Mouse (Mus musculus): ENCODE measurements at regions not wholly inside any gene's neighbourhood (a gene's known extent, or its start where the extent isn't known, plus 50 kb on each side); places are given as distances from the start of the nearest gene placed in this dataset.
A peak's percentile ranks its signal among the peaks of the same experiment; 100 is the strongest.

DNA sequence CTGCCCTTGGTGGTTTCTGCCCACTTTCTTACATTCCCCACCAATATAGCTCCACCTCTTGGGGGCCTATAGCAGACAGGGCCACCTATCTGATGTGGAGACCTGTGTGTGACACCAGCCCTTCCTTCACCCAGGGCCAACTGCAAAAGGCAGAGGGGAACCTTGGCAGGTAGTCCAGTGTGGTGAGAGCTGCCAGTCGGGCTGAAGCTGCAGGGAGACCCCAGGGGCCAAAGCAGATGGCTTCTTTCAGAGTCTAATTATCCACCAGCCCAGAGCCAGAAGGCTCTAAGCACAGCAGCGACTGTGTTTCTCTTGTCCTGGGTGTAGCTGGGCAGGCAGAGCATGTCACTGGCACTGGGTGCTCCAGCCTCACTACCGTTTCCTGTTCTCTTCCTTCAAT is 104.5 kb downstream of the Chst1 start:
- H3K36me3 ChIP-seq = no peaks in the 10 kb centered on the region
- ATAC-seq (ENCODE audit: insufficient number of reproducible peaks, low FRiP score) = no peak
- no peaks in the 10 kb centered on the region for H3K9me3 ChIP-seq (replicated peaks)
- H3K4me1 ChIP-seq (replicated peaks) = 0 out of 2 replicates have a peak, but pooled peaks cover 3% of the 10 kb centered on the region
- WGBS = 58% methylated on average over 3 of the region's 3 CpGs
- no peak overlapping the region for H3K4me3 ChIP-seq
- H3K9ac ChIP-seq = no peak overlapping the region
- no peak overlapping the region for H3K27ac ChIP-seq (ENCODE audit: poor library complexity, severe bottlenecking)
- H3K27me3 ChIP-seq (replicated peaks) = peaks cover 15% of the 10 kb centered on the region; the same call in 1 of the 2 replicates
- H3K4me2 ChIP-seq = no peak overlapping the region

DNA sequence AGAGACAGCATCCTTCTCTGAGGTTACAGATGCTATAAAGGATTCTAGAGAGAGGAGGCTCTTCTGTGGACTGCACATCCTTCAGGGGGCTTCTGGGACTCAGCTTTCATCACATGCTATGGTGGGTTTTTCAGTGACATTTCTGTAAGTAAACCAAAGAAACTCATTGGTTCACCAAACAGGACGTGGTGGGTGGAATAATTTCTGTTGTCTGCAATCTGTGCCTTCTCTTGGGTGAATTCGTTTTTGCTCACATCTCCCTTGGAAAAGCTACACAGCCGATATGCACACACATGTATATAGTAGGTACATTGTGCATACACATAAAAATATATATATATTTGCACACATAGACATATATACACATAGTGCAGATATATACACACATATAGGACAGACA is 110.2 kb downstream of the Chst1 start:
- Histone ChIP-seq H3K9ac (no peak overlapping the region), H3K4me3 (no peak overlapping the region), H3K9me3 (replicated peaks) (no peaks in the 10 kb centered on the region), H3K4me1 (replicated peaks) (no peaks in the 10 kb centered on the region; the same call in 1 of the 2 replicates), H3K36me3 (no peaks in the 10 kb centered on the region), H3K27ac (ENCODE audit: poor library complexity, severe bottlenecking) (no peak overlapping the region), H3K27me3 (replicated peaks) (0 out of 2 replicates have a peak, but pooled peaks cover 5% of the 10 kb centered on the region), H3K4me2 (no peak overlapping the region)
- ATAC-seq (ENCODE audit: insufficient number of reproducible peaks, low FRiP score) = no peak
- 77% methylated on average over 3 of the region's 3 CpGs for WGBS

DNA sequence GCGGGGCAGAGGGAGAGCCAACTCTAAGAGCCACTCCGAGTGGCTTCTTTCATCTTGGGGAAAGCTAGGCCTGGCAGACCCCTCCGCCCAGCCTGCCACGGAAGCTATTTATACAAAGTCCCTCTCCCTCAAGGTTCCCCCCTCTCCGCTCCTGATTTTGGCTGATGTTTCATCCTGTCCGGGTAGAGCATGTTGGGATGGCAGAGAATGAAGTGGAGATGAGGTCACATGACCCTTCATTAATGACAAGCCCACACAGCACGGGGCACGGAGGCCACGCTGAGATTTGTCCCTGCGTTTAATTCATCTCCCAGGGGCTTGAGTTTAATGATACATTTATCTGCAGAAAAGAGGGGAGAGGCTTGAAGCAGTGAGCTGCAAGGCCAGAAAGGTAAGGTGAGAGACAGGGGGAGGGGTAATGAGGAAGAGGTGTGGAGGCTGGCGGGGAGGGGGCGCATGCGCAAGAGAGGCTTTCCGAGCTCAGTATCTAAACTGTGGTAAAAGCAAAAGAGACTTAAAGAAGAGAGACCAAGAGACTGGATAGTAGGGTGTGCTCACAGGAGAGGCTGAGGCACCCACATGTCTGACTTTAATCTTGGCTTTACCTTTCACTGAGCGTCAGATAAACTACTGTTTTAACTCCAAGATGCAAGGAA is 111.7 kb downstream of the Chst1 start:
- H3K36me3 ChIP-seq = no peaks in the 10 kb centered on the region
- H3K4me2 ChIP-seq = peak overlapping the region; percentile 61
- H3K27ac ChIP-seq (ENCODE audit: poor library complexity, severe bottlenecking) = no peak overlapping the region
- H3K9ac ChIP-seq = no peak overlapping the region
- no peak for ATAC-seq (ENCODE audit: insufficient number of reproducible peaks, low FRiP score)
- no peaks in the 10 kb centered on the region for H3K9me3 ChIP-seq (replicated peaks)
- 25% methylated on average over 15 of the region's 15 CpGs for WGBS
- 0 out of 2 replicates have a peak, but pooled peaks cover 5% of the 10 kb centered on the region for H3K27me3 ChIP-seq (replicated peaks)
- H3K4me1 ChIP-seq (replicated peaks) = no peaks in the 10 kb centered on the region; the same call in 1 of the 2 replicates
- peak overlapping the region; percentile 28 for H3K4me3 ChIP-seq

DNA sequence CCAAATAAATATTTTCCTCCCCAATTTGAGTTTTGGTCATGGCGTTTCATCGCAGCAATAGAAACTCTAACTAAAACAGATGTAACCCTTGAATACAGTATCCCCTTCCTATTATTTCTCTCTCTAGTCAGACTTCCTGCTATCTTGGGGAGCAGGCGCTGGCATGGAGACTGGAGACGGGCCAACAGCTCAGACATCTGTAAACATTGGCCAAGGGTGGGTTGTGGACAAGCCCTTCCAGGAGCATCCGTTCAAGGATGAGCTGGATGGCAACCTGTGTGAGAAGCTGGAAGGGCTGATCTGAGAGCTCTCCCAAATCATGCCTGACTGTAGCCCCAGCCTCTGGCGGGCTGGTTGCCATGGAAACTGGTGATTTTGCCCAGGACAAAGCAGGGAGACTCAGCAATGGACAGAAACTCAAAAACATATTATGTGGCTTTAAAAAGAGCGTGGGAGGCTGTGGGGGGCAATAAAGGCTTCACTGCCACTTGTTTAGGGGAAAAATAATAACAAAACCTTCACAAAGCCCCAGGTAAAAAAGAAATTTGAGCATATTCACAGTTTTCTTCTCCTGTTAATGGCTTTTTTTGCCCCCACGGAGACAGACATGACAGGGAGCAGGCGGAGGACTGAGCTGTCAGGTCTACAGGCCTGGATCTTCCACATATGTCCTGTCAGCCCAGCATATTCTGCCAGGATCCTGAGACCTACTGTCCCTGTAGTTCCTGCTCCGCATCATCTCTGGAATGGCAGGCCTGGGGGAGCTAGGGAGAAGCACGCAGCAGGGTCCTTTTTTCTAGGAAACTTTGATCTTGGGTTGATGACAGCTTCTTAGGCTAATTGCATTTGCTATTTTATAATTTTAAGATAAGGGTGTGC is 113.0 kb downstream of the Chst1 start:
- H3K27ac ChIP-seq (ENCODE audit: poor library complexity, severe bottlenecking) = no peak overlapping the region
- WGBS = 63% methylated on average over 11 of the region's 11 CpGs
- no peaks in the 10 kb centered on the region for H3K9me3 ChIP-seq (replicated peaks)
- no peak for ATAC-seq (ENCODE audit: insufficient number of reproducible peaks, low FRiP score)
- H3K9ac ChIP-seq = no peak overlapping the region
- H3K4me2 ChIP-seq = no peak overlapping the region
- no peaks in the 10 kb centered on the region; the same call in 1 of the 2 replicates for H3K4me1 ChIP-seq (replicated peaks)
- H3K36me3 ChIP-seq = no peaks in the 10 kb centered on the region
- H3K27me3 ChIP-seq (replicated peaks) = 0 out of 2 replicates have a peak, but pooled peaks cover 5% of the 10 kb centered on the region
- no peak overlapping the region for H3K4me3 ChIP-seq

DNA sequence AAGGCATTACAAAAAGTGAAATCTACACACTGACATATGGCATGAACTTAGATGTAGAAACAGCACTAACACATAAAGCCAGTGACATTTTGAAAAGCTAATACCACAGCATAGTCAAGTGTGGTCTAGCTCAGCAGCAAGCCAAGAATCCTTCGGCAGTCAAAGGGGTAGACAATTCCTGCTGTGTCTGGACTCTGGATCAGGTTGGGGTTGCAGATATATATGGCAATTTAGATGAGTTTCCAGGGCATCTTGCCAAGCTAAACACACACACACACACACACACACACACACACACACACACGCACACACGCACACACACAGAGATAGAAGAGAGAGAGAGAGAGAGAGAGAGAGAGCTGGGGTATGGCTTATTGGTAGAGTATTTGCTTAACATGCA is 118.2 kb downstream of the Chst1 start:
- ATAC-seq (ENCODE audit: insufficient number of reproducible peaks, low FRiP score) = no peak
- H3K27ac ChIP-seq (ENCODE audit: poor library complexity, severe bottlenecking) = no peak overlapping the region
- H3K36me3 ChIP-seq = no peaks in the 10 kb centered on the region
- H3K4me2 ChIP-seq = no peak overlapping the region
- no peaks in the 10 kb centered on the region for H3K4me1 ChIP-seq (replicated peaks)
- 68% methylated on average over 3 of the region's 3 CpGs for WGBS
- H3K9me3 ChIP-seq (replicated peaks) = peaks cover 3% of the 10 kb centered on the region
- H3K9ac ChIP-seq = no peak overlapping the region
- no peaks in the 10 kb centered on the region for H3K27me3 ChIP-seq (replicated peaks)
- H3K4me3 ChIP-seq = no peak overlapping the region

DNA sequence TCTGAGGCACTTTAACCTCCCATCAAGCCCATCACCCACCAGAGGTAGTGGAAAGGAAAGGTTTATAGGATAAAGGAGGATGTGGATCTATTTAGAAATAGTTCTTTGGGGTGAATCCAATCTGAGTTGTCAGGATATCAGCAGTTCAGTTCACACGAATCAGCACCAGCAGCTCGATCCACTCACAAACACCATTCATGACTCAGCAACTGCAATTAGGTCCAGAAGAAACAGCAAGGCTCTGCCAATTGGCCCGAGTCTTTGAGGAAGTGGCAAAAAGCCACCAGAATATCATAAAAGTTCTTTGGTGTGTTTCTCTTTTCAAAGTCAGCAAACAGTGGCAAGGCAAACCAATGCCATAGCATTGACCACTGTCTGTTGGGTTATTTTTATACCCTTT is 122.4 kb downstream of the Chst1 start:
- Histone ChIP-seq H3K9me3 (replicated peaks) (peaks cover 3% of the 10 kb centered on the region), H3K27ac (ENCODE audit: poor library complexity, severe bottlenecking) (no peak overlapping the region), H3K4me3 (no peak overlapping the region), H3K9ac (no peak overlapping the region), H3K27me3 (replicated peaks) (no peaks in the 10 kb centered on the region), H3K36me3 (no peaks in the 10 kb centered on the region), H3K4me2 (no peak overlapping the region), H3K4me1 (replicated peaks) (peaks cover 10% of the 10 kb centered on the region)
- no peak for ATAC-seq (ENCODE audit: insufficient number of reproducible peaks, low FRiP score)
- WGBS = 74% methylated on average over 3 of the region's 3 CpGs

DNA sequence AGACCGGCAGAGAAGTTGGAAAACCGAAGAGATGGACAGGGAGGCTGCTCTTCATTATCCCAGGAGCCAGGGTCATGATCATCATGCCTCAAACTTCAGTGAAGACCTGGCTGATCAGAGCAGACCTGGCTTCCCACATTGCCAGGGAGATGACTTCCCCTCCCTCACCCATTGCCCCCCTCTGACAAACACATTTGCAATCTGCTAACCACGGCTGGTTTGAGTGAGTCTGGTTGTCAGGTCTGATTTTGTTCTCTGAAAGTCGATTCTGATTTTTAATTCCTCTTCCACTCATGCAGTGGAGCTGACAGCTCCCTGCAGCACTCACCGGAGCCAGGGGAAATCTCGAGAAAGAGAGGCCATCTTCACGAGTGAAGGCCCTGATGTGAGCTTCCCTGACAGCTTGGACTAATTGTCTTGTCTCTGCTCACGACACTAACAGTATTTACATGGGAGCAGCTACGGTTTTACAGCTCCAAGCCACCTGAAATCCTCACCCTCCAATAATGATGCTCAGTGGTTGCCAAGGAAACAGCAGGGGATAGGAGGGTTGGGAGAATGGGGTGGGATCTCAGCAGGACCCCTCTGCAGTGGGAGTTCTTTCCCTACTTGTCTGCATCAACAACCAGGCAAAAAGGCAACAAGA is 124.2 kb downstream of the Chst1 start:
- Histone ChIP-seq H3K4me3 (no peak overlapping the region), H3K4me2 (no peak overlapping the region), H3K9ac (no peak overlapping the region), H3K9me3 (replicated peaks) (peaks cover 3% of the 10 kb centered on the region), H3K27me3 (replicated peaks) (no peaks in the 10 kb centered on the region), H3K36me3 (no peaks in the 10 kb centered on the region), H3K27ac (ENCODE audit: poor library complexity, severe bottlenecking) (no peak overlapping the region), H3K4me1 (replicated peaks) (peaks cover 18% of the 10 kb centered on the region)
- no peak for ATAC-seq (ENCODE audit: insufficient number of reproducible peaks, low FRiP score)
- WGBS = 55% methylated on average over 9 of the region's 9 CpGs

DNA sequence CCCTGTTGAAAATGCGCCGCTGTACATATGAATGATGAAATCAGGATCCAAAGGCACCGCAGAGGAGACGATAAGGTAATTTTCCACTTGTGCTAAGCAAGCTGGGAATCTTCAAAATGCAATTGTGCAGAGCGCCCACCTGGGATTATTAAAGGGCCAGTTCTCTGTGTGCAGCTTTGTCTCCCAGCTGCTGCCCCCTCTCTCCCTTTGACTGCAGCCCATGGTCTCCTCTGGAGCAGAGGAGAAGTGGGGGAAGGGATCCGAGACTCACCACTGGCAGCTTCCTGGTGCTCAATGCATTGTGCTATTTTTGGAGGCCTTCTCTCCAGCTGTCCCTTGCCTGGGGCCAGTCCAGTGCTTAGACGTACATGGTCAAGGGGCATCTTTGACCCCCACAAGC is 127.1 kb downstream of the Chst1 start:
- no peak overlapping the region for H3K9ac ChIP-seq
- WGBS = 56% methylated on average over 7 of the region's 7 CpGs
- H3K4me1 ChIP-seq (replicated peaks) = peaks cover 18% of the 10 kb centered on the region
- ATAC-seq (ENCODE audit: insufficient number of reproducible peaks, low FRiP score) = peak; percentile 71
- H3K36me3 ChIP-seq = no peaks in the 10 kb centered on the region
- H3K27ac ChIP-seq (ENCODE audit: poor library complexity, severe bottlenecking) = 0 out of 2 replicates have a peak overlapping the region, but pooled peaks have one; percentile 27
- peaks cover 3% of the 10 kb centered on the region; the same call in 1 of the 2 replicates for H3K9me3 ChIP-seq (replicated peaks)
- H3K4me3 ChIP-seq = no peak overlapping the region
- H3K4me2 ChIP-seq = no peak overlapping the region
- no peaks in the 10 kb centered on the region for H3K27me3 ChIP-seq (replicated peaks)

DNA sequence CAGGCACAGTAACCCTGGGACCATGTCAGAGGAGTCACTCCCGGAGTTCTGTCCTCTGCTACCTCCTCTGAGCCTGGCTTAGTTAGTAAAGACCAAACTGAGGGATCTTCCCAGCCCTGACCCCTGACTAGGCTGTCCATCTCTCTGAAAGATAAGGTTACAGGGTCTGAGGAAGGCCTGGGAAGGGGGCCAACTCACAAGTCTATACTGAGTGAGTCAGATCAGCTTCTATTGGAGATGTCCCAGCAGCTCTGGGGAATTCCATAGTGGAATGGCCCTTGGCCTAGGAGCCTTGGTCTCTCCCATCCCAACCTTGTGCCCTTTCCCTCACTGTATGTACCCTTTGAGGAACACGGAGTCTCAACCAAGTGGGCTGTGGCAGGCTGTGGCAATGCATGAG is 127.7 kb downstream of the Chst1 start:
- Histone ChIP-seq H3K4me2 (no peak overlapping the region), H3K27me3 (replicated peaks) (no peaks in the 10 kb centered on the region), H3K36me3 (no peaks in the 10 kb centered on the region), H3K4me1 (replicated peaks) (peaks cover 18% of the 10 kb centered on the region), H3K27ac (ENCODE audit: poor library complexity, severe bottlenecking) (0 out of 2 replicates have a peak overlapping the region, but pooled peaks have one; percentile 27), H3K9me3 (replicated peaks) (no peaks in the 10 kb centered on the region), H3K9ac (no peak overlapping the region), H3K4me3 (no peak overlapping the region)
- peak; percentile 31 for ATAC-seq (ENCODE audit: insufficient number of reproducible peaks, low FRiP score)
- WGBS = 83% methylated on average over 2 of the region's 2 CpGs

DNA sequence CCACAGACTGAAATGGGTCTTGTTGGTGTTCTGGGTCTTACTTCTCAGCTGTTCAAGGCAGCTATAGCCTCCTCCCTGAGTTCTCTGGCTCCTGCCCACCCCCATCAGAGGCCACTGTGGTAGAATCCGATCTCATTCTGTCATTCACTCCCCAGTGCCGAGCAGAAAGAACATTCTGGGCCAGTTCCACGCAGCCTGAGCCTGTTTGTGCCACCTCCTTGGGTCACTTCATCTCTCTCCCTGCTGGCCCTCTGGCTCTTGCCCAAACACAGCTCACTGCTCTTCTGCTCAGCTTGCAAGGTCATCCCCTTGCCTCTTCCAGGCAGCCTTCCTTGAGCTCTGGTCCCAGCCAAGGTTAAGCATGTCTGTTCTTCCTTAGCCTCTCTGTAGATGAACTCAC is 128.9 kb downstream of the Chst1 start:
- Histone ChIP-seq H3K27me3 (replicated peaks) (no peaks in the 10 kb centered on the region), H3K36me3 (no peaks in the 10 kb centered on the region), H3K4me1 (replicated peaks) (peaks cover 18% of the 10 kb centered on the region), H3K4me2 (no peak overlapping the region), H3K9ac (no peak overlapping the region), H3K27ac (ENCODE audit: poor library complexity, severe bottlenecking) (no peak overlapping the region), H3K9me3 (replicated peaks) (no peaks in the 10 kb centered on the region), H3K4me3 (no peak overlapping the region)
- no peak for ATAC-seq (ENCODE audit: insufficient number of reproducible peaks, low FRiP score)
- 75% methylated on average over 3 of the region's 3 CpGs for WGBS

DNA sequence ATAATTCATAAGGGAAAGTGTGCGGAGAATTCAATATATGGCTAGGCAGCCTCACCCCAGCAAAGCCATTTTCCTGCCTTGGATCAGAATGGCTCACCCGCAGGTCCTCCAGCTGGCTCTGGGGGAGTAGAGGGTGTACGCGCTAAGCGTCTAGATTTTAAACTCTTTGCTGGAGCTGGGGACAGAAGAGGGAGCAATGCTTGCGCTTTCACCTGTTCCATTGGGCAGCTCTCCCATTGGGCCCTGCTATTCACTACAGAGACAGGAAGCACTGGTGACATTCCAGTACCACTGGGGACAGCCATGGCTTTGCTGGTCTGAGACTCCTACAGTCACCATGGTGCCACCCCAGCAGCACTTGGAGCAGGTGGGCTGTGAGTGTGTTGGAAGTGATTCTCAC is 130.9 kb downstream of the Chst1 start:
- Histone ChIP-seq H3K4me3 (no peak overlapping the region), H3K27me3 (replicated peaks) (no peaks in the 10 kb centered on the region), H3K4me1 (replicated peaks) (peaks cover 18% of the 10 kb centered on the region), H3K27ac (ENCODE audit: poor library complexity, severe bottlenecking) (no peak overlapping the region), H3K9me3 (replicated peaks) (no peaks in the 10 kb centered on the region; the same call in 1 of the 2 replicates), H3K9ac (no peak overlapping the region), H3K36me3 (no peaks in the 10 kb centered on the region), H3K4me2 (no peak overlapping the region)
- ATAC-seq (ENCODE audit: insufficient number of reproducible peaks, low FRiP score) = no peak
- 93% methylated on average over 6 of the region's 6 CpGs for WGBS
